Mouse (Mus musculus): ENCODE measurements around the gene Fzd1. TPM values are rescaled to one million over a fixed set of nuclear protein-coding genes. Genes with fewer than 3 reads are reported as not detected.

The Fzd1 gene
- 4.7 and 5.0 TPM in 2 replicates for polyA plus RNA-seq (2012; rRNA removed)

DNA sequence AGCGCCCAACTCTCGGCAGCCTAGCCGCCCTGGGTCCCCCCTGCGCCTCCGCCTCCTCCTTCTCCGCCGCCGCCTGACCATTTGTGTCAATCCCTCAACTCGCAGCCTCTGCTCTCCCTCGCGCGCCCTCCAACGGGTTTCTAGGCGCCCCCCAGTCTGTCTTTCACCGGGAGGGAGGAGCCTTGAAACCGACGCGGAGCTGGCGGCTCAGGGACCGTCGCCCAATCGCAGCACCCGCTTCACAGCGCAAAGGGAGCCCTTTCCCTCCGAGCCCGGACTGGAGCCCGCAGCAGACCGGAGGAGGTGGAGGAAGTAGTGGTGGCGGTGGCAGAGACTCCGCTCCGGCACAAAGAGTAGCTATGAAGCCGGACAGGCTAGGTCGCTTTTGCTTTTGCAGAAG is at the start of gene Fzd1:
Gene Fzd1, minus strand, starts transcription at position 134 of the 400 bp plus-strand sequence.

Measured in liver, embryonic 18 days (tissue).